Mouse (Mus musculus): ENCODE data around the gene Mpeg1.

DNA sequence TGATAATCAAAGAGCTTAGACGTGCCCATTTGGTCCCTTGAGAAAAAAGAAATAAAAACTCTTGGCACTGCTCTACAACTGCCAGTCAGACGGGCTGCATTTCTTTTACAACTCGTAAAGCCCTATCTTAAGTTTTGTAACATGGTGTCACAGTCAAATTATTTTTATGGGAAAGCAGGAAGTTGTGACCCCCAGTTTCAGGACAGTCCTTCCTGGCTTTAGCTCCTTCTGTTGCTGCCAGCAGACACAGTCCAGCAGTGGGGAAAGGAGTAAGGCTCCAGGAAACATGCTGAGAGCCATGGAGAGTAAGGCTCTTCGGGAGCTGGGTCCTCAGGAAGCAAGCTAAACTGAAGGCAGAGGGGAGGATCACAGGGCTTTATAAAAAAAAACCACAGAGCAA lies 23.2 kb downstream of the Mpeg1 start:
- no peak for TF ChIP-seq GATA1 (IDR thresholded peaks at IDR 0.05; ENCODE audit: low read length)
- no peak for TF ChIP-seq TAL1 (IDR thresholded peaks at IDR 0.05; ENCODE audit: low read length)
